Mouse (Mus musculus): Measurements from ENCODE around the gene Dclk2. TPM values are rescaled to one million over a fixed set of nuclear protein-coding genes. Genes with fewer than 3 reads are reported as not detected.

The Dclk2 gene
- polyA plus RNA-seq, 1 experiment from 2014 or later, result 94.3 TPM

GRCm38 (mm10) chr3:86809199-86809598 is 111.5 kb downstream of the Dclk2 start:
- Histone ChIP-seq H3K27me3 (no peaks in the 10 kb centered on the region), H3K9ac (no peak overlapping the region), H3K4me1 (replicated peaks) (peaks cover 13% of the 10 kb centered on the region; the same call in 1 of the 2 replicates), H3K4me3 (no peak overlapping the region), H3K27ac (replicated peaks) (peak overlapping the region; percentile 15), H3K36me3 (peaks cover 27% of the 10 kb centered on the region), H3K4me2 (no peak overlapping the region), H3K9me3 (no peaks in the 10 kb centered on the region)
- no peak for ATAC-seq (ENCODE audit: low FRiP score, low read depth)
- WGBS, result 80% methylated on average over 9 of the region's 9 CpGs

DNA sequence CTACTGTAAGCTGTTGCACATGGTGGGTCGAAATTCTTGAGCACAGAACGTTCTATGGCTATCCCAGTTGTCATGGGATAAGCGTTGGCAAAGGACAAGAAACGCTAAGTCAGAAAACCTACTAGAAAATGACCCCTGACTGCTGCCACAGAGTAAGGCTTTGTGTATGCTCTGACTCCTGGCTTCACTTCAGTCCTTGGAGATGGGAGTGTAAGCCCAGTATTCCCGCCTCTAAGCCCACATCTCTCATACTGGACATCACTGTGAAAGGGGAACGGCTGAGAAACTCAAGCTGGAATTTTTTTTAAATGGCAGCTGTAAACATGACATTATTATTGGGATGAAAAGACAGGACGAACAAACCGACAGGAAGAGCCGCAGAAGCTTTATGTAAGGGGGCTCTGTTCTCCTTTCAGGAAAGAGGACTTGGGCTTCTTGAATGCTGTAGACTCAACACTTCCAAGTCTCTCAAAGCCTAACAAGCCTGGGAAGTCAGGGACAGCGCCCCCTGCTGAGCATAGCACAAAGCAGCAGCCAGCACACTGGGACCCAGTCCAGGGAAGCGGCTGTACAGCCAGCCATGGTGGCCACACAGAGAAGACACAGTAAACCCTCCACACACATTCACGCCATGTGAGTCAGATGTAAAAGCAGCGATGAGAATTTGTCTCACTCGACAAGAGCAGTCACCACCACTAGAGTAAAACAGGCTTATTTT is 112.7 kb downstream of the Dclk2 start:
- H3K4me2 ChIP-seq, result no peak overlapping the region
- H3K36me3 ChIP-seq, result peaks cover 17% of the 10 kb centered on the region
- H3K4me1 ChIP-seq (replicated peaks), result peaks cover 18% of the 10 kb centered on the region
- ATAC-seq (ENCODE audit: low FRiP score, low read depth), result peak; percentile 64; the same call in 1 of the 2 replicates
- no peak overlapping the region for H3K4me3 ChIP-seq
- H3K9me3 ChIP-seq, result no peaks in the 10 kb centered on the region
- whole genome bisulfite sequencing, result 67% methylated on average over 14 of the region's 14 CpGs
- no peaks in the 10 kb centered on the region for H3K27me3 ChIP-seq
- 0 out of 2 replicates have a peak overlapping the region, but pooled peaks have one; percentile 4 for H3K27ac ChIP-seq (replicated peaks)
- no peak overlapping the region for H3K9ac ChIP-seq

GRCm38 (mm10) chr3:86806834-86807233 is 113.8 kb downstream of the Dclk2 start:
- Histone ChIP-seq H3K27me3 (no peaks in the 10 kb centered on the region), H3K4me1 (replicated peaks) (peaks cover 26% of the 10 kb centered on the region), H3K27ac (replicated peaks) (no peak overlapping the region), H3K4me2 (no peak overlapping the region), H3K4me3 (no peak overlapping the region), H3K36me3 (peaks cover 14% of the 10 kb centered on the region), H3K9ac (no peak overlapping the region), H3K9me3 (no peaks in the 10 kb centered on the region)
- no peak for ATAC-seq (ENCODE audit: low FRiP score, low read depth)
- 93% methylated on average over 9 of the region's 9 CpGs for WGBS

DNA sequence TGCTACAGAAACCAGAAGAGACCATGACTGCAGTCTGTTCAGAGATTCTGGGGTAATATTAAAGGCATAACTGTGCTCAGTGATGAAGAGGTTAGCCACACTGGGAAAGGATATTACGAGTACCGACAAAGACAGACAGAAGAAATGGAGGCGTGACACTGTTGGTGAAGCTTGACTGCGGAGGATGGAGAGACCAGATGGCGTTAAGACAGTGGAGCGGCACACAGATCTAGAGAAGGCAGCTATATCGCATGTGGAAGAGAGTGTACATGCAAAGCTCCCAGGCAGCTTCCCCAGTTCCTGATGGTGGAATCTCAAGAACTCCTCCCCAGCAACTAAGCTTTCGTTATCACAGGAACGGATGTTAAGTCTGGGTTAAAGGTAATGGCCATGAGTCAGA is 116.4 kb downstream of the Dclk2 start:
- H3K36me3 ChIP-seq, result peaks cover 16% of the 10 kb centered on the region
- no peak overlapping the region for H3K4me2 ChIP-seq
- H3K27ac ChIP-seq (replicated peaks), result no peak overlapping the region; the same call in 1 of the 2 replicates
- no peaks in the 10 kb centered on the region for H3K9me3 ChIP-seq
- H3K4me1 ChIP-seq (replicated peaks), result peaks cover 37% of the 10 kb centered on the region
- no peak overlapping the region for H3K9ac ChIP-seq
- H3K4me3 ChIP-seq, result no peak overlapping the region
- no peak for ATAC-seq (ENCODE audit: low FRiP score, low read depth)
- 83% methylated on average over 9 of the region's 9 CpGs for WGBS
- no peaks in the 10 kb centered on the region for H3K27me3 ChIP-seq

GRCm38 (mm10) chr3:86802825-86803224 is 117.8 kb downstream of the Dclk2 start:
- no peak for ATAC-seq (ENCODE audit: low FRiP score, low read depth)
- H3K9ac ChIP-seq, result no peak overlapping the region
- H3K4me2 ChIP-seq, result no peak overlapping the region
- H3K36me3 ChIP-seq, result peaks cover 29% of the 10 kb centered on the region
- H3K27me3 ChIP-seq, result no peaks in the 10 kb centered on the region
- H3K9me3 ChIP-seq, result no peaks in the 10 kb centered on the region
- WGBS, result 40% methylated on average over 8 of the region's 8 CpGs
- no peak overlapping the region for H3K4me3 ChIP-seq
- peaks cover 24% of the 10 kb centered on the region for H3K4me1 ChIP-seq (replicated peaks)
- no peak overlapping the region for H3K27ac ChIP-seq (replicated peaks)

- H3K9ac ChIP-seq, result no peak overlapping the region
Observed at GRCm38 (mm10) chr3:86800841-86801240, 119.8 kb downstream of the Dclk2 start.

GRCm38 (mm10) chr3:86799041-86799440 is 121.6 kb downstream of the Dclk2 start:
- no peak overlapping the region for H3K4me2 ChIP-seq
- 92% methylated on average over 9 of the region's 9 CpGs for WGBS
- peaks cover 32% of the 10 kb centered on the region for H3K36me3 ChIP-seq
- H3K9me3 ChIP-seq, result no peaks in the 10 kb centered on the region
- H3K9ac ChIP-seq, result no peak overlapping the region
- H3K27me3 ChIP-seq, result no peaks in the 10 kb centered on the region
- H3K4me3 ChIP-seq, result no peak overlapping the region
- ATAC-seq (ENCODE audit: low FRiP score, low read depth), result no peak
- H3K27ac ChIP-seq (replicated peaks), result no peak overlapping the region
- H3K4me1 ChIP-seq (replicated peaks), result peaks cover 24% of the 10 kb centered on the region

More at GRCm38 (mm10) chr3:86800841-86801240, 119.8 kb downstream of the Dclk2 start:
- peaks cover 41% of the 10 kb centered on the region for H3K36me3 ChIP-seq
- no peak for ATAC-seq (ENCODE audit: low FRiP score, low read depth)
- peaks cover 24% of the 10 kb centered on the region for H3K4me1 ChIP-seq (replicated peaks)
- H3K27ac ChIP-seq (replicated peaks), result peak overlapping the region; percentile 39
- H3K27me3 ChIP-seq, result no peaks in the 10 kb centered on the region
- no peak overlapping the region for H3K4me2 ChIP-seq
- H3K9me3 ChIP-seq, result no peaks in the 10 kb centered on the region
- WGBS, result 62% methylated on average over 8 of the region's 8 CpGs
- no peak overlapping the region for H3K4me3 ChIP-seq

DNA sequence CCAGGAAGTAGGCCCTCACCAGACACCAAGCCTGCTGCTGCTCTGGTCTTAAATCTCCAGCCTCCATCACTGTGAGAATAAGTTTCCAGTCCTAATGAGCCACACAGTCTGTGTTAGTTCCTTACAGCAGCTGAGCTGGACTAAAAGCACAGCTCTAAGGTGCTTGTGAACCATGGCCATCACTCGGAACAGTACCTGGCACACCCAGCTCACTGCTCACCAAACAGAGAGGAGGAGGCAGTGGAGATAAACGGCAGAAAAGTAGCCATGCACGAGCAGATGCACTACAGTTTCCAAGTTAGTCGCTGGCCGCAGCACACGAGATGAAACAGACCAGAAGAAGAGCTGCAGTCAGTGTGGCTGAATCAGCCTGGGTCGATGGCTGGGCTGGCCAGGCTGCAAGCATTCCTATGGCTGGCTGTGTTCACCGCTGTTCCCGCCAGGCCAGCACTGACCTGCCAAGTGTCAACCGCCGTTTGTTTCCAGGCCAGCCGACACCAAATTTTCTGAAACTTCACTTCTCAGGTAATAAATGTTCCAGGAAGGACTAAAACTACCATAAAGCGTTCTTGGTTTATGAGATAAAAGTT is 122.7 kb downstream of the Dclk2 start:
- Histone ChIP-seq H3K9me3 (no peaks in the 10 kb centered on the region), H3K9ac (no peak overlapping the region), H3K4me2 (no peak overlapping the region), H3K4me3 (no peak overlapping the region), H3K36me3 (peaks cover 37% of the 10 kb centered on the region), H3K27me3 (no peaks in the 10 kb centered on the region), H3K4me1 (replicated peaks) (peaks cover 22% of the 10 kb centered on the region), H3K27ac (replicated peaks) (no peak overlapping the region)
- no peak for ATAC-seq (ENCODE audit: low FRiP score, low read depth)
- 81% methylated on average over 13 of the region's 13 CpGs for WGBS

- H3K27ac ChIP-seq (replicated peaks), result no peak overlapping the region
- peaks cover 45% of the 10 kb centered on the region for H3K36me3 ChIP-seq
- H3K4me3 ChIP-seq, result no peak overlapping the region
- H3K4me2 ChIP-seq, result no peak overlapping the region
- no peak overlapping the region for H3K9ac ChIP-seq
- no peak for ATAC-seq (ENCODE audit: low FRiP score, low read depth)
- peaks cover 13% of the 10 kb centered on the region for H3K4me1 ChIP-seq (replicated peaks)
- 48% methylated on average over 6 of the region's 6 CpGs for WGBS
- no peaks in the 10 kb centered on the region for H3K9me3 ChIP-seq
- H3K27me3 ChIP-seq, result no peaks in the 10 kb centered on the region
Observed at GRCm38 (mm10) chr3:86796716-86797115, 123.9 kb downstream of the Dclk2 start.

GRCm38 (mm10) chr3:86793720-86794191 is 126.9 kb downstream of the Dclk2 start:
- H3K27ac ChIP-seq (replicated peaks), result peak overlapping the region; percentile 56
- ATAC-seq (ENCODE audit: low FRiP score, low read depth), result peak; percentile 53; the same call in 1 of the 2 replicates

DNA sequence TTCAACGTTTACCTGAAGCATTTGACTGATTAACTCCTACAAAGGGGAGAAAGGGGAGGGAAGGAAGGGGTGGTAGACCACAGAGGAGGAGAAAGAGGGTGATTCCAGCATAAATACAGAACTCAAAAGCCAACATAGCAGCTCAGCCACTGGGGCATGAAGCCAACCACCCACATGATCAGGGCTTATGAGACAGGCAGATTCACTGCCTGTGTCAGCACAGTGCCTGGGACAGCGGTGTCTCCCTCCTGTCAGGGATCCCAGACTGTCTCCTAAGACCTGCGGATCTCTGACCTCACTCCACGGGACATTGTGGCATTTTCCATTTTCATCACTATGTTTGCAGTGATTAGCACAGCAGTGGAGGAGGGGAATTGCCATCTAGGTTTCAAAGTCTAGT is 127.4 kb downstream of the Dclk2 start:
- H3K4me1 ChIP-seq (replicated peaks), result peaks cover 21% of the 10 kb centered on the region
- no peak for ATAC-seq (ENCODE audit: low FRiP score, low read depth)
- WGBS, result 70% methylated on average over 4 of the region's 4 CpGs
- H3K27me3 ChIP-seq, result no peaks in the 10 kb centered on the region
- no peak overlapping the region for H3K9ac ChIP-seq
- H3K4me2 ChIP-seq, result no peak overlapping the region
- H3K27ac ChIP-seq (replicated peaks), result peak overlapping the region; percentile 56
- no peaks in the 10 kb centered on the region for H3K9me3 ChIP-seq
- H3K36me3 ChIP-seq, result peaks cover 43% of the 10 kb centered on the region
- no peak overlapping the region for H3K4me3 ChIP-seq

More at GRCm38 (mm10) chr3:86793720-86794191, 126.9 kb downstream of the Dclk2 start:
- Histone ChIP-seq H3K27me3 (no peaks in the 10 kb centered on the region), H3K36me3 (peaks cover 47% of the 10 kb centered on the region), H3K4me2 (no peak overlapping the region), H3K4me3 (no peak overlapping the region), H3K9me3 (no peaks in the 10 kb centered on the region), H3K9ac (no peak overlapping the region), H3K4me1 (replicated peaks) (peaks cover 18% of the 10 kb centered on the region)
- WGBS, result 37% methylated on average over 1 of the region's 1 CpGs

DNA sequence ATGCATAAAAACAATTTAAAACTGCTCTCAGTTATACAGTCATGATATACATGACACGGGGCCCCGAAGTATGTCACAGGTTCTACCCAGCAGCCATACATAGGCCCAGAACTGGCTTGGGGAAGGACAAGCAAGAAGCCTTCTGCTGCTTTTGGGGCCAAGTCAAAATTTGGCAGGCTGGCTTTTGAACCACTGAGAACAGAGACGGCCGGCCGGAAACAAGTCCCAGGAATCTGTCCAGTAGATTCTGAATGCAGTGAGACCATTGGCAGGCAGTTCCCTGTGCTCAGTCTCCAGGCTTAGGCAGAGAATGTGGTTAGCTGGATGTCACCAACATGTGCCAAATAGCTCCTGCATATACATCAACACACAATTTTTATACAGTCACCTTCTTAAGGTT is 130.9 kb downstream of the Dclk2 start:
- no peaks in the 10 kb centered on the region for H3K27me3 ChIP-seq
- H3K36me3 ChIP-seq, result peaks cover 32% of the 10 kb centered on the region
- H3K4me2 ChIP-seq, result no peak overlapping the region
- H3K4me3 ChIP-seq, result no peak overlapping the region
- H3K9ac ChIP-seq, result no peak overlapping the region
- peak overlapping the region; percentile 45; the same call in 1 of the 2 replicates for H3K27ac ChIP-seq (replicated peaks)
- no peak for ATAC-seq (ENCODE audit: low FRiP score, low read depth)
- peaks cover 55% of the 10 kb centered on the region for H3K4me1 ChIP-seq (replicated peaks)
- no peaks in the 10 kb centered on the region for H3K9me3 ChIP-seq
- 76% methylated on average over 5 of the region's 5 CpGs for WGBS

All from hindbrain, embryonic 15.5 days (tissue).